Mouse (Mus musculus) adrenal gland, adult 8-10 months (tissue): ENCODE data around the gene Cenpc1. TPM values are rescaled to one million over a fixed set of nuclear protein-coding genes. Genes with fewer than 3 reads are reported as not detected.

Experiments
- DNase-seq: peaks from one replicate; pipeline ENCODE4 v3.0.0; 2022
- total RNA-seq, 4 experiments: library from RNA; stranded (reverse); gene quantifications; 2 replicates each; pipeline ENCODE4 v1.2.4; 2022

The Cenpc1 gene
- total RNA-seq = 10 to 100 TPM; 15.9 to 23.6 (median 18.3) TPM

GRCm38 (mm10) chr5:86065101-86065875 lies at the start of gene Cenpc1:
Gene Cenpc1 (minus strand): TSS chr5:86065583.
- peak; percentile 97 for DNase-seq

GRCm38 (mm10) chr5:86113997-86114396 lies 48.6 kb upstream of the Cenpc1 start:
- DNase-seq = no peak

DNA sequence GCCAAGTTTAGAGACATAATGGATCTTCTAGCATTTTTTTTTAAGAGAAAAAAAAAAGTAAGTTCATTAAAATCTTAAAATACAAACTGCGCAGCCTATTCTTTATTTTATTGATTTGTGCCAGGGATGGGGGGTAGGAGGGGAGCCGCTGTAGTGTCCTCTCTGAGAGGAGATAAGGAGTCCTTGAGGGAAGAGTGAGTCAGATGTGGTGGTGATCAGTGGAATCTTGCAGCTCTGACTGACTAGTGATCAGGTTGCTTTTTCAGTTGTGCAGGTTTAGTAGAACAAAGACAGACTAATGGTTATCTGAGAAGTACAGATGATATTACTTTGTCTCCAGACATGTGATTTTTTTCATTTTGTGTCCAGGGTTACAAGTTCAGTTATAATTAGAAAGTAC lies 47.7 kb upstream of the Cenpc1 start:
- peak; percentile 13 for DNase-seq

DNA sequence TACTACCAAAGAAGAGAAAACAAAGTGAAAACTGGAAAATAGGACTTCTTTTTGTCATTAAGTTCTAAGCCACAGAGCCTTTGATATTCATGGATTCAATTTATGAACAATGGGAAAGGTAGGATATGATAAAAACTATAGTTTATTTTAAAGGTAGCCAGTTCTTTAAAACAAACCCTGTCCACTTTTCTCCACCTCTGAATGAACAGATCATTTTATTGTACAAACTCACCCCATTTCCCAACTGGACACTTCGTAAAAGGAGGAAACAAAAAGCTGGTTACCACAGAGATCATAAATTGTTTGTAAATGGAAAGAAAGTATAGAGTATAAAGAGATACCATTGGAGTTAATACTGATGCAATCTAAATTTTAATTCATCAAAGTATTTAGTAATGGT lies 45.7 kb upstream of the Cenpc1 start:
- no peak for DNase-seq

- no peak for DNase-seq
Measured at GRCm38 (mm10) chr5:86106610-86107009, 41.2 kb upstream of the Cenpc1 start.

GRCm38 (mm10) chr5:86102176-86102575 lies 36.8 kb upstream of the Cenpc1 start:
- no peak for DNase-seq

GRCm38 (mm10) chr5:86100621-86101020 lies 35.2 kb upstream of the Cenpc1 start:
- DNase-seq = no peak

- no peak for DNase-seq
Measured at GRCm38 (mm10) chr5:86098988-86099387, 33.6 kb upstream of the Cenpc1 start.

DNA sequence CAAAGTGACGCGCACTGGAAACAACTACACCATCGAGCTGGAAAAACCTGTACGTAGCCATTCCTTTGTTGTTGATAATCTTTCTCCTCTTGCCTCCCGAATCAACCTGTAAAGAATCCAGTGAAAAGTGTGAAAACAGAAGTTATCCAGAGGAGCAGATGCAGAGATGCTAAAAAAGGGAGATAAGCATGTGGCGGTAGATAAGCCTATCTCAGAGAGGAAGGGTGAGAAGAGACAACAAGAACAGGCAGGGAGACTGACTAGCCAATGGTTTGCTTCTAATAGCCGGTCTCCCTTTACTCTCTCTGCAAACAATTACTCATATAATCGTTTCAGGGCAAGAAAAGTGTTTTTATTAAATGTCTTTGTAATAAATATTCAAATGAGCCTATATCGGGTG lies 29.4 kb upstream of the Cenpc1 start:
- no peak for DNase-seq

GRCm38 (mm10) chr5:86086751-86087150 lies 21.4 kb upstream of the Cenpc1 start:
- DNase-seq = no peak

DNA sequence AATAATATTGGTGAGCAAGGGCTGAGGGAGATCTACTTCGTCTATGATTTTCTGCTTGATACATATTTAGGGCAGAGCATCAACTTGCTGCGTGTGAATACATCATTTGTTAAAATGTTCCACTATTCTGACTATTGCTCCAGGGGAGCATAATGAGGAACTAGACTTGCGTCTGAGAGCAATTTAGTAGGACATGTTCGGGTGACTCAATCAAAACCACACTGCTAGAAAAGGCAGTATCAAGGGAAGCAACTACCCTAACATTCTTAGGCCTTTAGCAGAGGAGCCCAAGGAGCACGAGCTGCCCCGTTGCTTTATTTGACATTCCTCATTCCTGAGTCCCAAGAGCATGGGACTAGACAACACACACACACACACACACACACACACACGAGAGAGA lies 19.6 kb upstream of the Cenpc1 start:
- DNase-seq = no peak

DNA sequence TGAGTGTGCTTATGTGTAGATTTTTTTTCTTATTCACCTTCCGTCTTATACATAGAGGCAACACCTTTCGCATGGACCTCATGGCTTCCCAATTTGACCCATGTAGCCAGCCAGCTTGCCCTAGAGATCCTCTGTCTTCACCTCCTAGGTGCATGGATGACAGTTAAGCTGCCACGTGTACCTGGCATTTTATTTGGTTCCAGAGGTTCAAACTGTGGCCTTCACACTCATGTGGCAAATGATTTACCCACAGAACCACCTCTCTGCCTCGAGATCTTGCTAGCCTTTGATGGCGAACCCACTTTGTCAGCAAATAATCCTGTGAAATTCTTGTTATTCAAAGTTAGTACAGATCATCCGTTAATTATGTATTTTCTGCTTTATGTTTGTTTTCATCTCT lies 18.6 kb upstream of the Cenpc1 start:
- DNase-seq = no peak

DNA sequence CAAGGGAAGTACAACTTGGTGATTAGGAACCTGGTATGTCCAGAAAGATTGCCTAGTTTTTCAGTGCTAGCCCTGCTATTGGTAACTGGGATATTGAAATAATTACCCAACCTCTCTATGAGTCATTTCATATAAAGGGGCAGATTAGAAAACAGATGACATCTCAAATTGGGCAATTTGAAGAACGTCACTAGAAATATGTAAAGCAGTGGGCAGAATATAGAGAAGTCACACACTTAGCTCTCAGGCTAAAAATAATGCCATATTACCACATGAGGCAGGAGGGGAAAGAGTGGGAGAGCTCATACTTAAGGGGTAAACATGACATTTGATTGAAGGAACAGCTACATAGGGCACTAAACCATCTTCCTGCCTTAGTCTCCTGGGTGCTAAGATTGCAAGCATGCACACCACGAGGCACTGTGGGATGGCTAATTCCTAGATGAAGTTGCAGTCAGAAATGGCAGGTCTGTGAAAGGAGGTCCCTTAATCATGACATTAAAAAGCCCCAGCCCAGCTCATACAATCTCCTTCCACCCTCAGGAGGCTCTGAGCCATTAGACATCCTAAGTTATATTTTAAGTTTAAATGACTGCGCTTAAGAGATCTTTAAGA lies 13.4 kb upstream of the Cenpc1 start:
- DNase-seq = no peak

GRCm38 (mm10) chr5:86072756-86073386 lies 7.5 kb upstream of the Cenpc1 start:
- DNase-seq = no peak

DNA sequence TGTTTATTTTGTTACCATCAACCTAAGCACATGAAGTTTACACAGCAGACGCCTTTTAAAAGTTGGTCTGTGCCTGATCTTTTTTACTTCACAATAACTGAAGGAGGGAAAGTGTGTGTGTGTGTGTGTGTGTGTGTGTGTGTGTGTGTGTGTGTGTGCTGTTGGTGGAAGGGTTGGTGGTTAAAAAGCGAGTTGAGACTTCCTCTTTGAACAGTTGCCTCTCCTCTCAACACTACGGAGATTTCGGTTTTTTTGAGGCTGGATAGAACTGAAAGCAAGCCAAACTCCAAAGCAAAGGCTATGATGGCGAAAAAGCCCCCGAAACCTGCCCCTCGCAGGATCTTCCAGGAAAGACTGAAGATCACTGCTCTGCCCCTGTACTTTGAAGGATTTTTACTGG lies 6.2 kb upstream of the Cenpc1 start, which contains the start of gene Stap1:
Stap1 (plus strand) TSS at position 209 of the 400 bp plus-strand sequence.
- no peak for DNase-seq

GRCm38 (mm10) chr5:86069121-86069520 lies 3.7 kb upstream of the Cenpc1 start:
- DNase-seq = no peak

- peak; percentile 9 for DNase-seq
Measured at GRCm38 (mm10) chr5:86068451-86068850, 3.1 kb upstream of the Cenpc1 start.

GRCm38 (mm10) chr5:86066551-86066929 lies 1.2 kb upstream of the Cenpc1 start:
- peak; percentile 82 for DNase-seq

- DNase-seq = no peak
Measured at GRCm38 (mm10) chr5:86065876-86066550, 630 bp upstream of the Cenpc1 start.

GRCm38 (mm10) chr5:86063501-86063900 lies 1.9 kb downstream of the Cenpc1 start:
- DNase-seq = no peak

GRCm38 (mm10) chr5:86029820-86030219 lies 35.6 kb downstream of the Cenpc1 start:
- DNase-seq = no peak

DNA sequence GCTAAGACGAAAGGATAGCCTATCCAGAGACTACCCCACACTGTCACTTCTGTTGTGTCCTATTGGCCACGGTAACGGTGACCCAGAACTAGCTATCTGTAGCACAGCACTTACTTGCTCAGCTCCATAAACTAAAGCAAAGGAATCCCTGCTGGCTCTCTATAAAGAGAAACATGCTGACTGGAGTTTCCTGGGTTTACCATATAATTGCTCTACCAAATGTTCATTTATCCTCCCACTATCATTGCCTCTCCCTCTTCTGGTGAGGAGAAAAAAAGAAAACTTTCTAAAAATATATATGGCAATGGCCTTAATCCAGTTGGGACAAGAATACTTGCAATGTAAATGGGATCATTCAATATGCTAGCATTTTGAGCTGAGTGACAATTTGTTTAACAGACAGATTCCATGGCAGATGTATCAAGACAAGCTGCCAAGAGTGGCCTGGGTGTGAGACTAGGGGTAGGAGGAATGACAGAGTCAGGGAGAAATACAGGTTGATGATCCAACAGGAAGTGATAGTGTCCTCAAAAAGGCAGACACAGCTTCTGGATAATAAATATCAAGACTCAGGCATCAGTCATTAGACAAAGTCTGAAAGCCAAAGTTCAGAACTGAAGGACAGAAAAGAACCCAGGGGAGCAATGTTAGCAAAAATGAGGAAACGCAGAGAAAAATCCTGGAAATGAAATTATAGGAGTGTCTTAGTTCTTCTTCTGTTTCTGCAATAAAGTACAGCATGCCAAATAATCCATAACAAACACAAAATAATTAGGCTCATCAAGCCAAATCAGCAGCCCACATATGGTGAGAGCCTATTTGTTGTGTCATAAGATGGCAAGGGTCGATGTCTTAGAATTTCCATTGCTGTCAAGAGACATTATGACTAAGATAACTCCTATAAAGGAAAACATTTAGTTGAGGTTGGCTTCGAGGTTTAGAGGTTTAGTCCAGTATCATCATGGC lies 68.6 kb downstream of the Cenpc1 start:
- DNase-seq = no peak
